Mouse (Mus musculus): ENCODE data around the gene Sbds.

Sbds gene

GRCm38 (mm10) chr5:130200233-130201029 lies 54.9 kb downstream of the Sbds start:
- DNase-seq (ENCODE audit: extremely low spot score, low read depth, low spot score): no peak

GRCm38 (mm10) chr5:130197981-130198380 lies 57.3 kb downstream of the Sbds start:
- DNase-seq (ENCODE audit: extremely low spot score, low read depth, low spot score): no peak

- no peak for DNase-seq (ENCODE audit: extremely low spot score, low read depth, low spot score)
Observed at GRCm38 (mm10) chr5:130197454-130197853, 57.9 kb downstream of the Sbds start.

GRCm38 (mm10) chr5:130196307-130196706 lies 59.0 kb downstream of the Sbds start:
- DNase-seq (ENCODE audit: extremely low spot score, low read depth, low spot score): no peak

Measured in hindlimb bud, embryonic 11.5 days (tissue).